Mouse (Mus musculus) kidney, adult 9 months (tissue): Measurements from ENCODE around the gene Phlpp2.

ENCODE experiments used
- DNase-seq: peaks from one replicate; pipeline ENCODE4 v3.0.0; 2022

Gene Phlpp2

DNA sequence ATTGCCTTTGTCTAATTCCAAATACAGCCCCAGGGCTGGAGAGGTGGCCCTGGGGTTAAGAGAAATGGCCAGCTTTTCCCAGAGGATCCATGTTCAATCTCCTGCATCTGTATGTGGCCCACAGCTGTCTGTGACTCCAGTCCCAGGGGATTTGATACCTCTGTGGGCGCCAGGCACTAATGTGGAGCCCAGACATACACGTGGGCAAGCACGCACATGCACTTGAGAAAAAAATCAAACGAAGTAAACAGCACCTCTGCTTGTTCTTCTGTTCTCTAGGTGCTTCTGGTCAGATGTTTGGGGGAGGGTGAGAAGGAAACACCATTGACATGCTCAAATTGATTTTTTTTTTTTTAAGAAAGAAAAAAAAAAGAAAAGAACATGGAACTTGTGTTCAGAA is 95.8 kb downstream of the Phlpp2 start:
- no peak for DNase-seq

DNA sequence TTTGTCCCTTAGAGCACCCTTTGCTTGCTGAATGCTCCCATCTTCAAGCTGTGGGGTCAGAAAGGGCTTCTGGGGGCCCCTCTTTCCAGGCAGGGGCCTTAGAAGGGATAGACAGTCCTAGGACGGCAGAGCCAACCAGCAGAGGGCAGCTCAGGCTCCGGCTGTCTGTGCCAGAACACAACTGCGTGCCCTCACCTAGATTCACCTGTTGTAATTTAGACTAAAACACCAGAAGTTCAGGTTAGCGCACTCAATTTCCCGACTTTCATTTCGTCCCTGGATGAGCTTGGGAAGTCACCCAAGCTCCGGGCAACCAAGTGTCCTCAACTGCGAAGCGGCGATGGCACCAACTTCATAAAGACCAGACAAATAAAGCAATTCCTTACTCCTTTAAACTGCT is 100.5 kb downstream of the Phlpp2 start:
- DNase-seq = no peak

DNA sequence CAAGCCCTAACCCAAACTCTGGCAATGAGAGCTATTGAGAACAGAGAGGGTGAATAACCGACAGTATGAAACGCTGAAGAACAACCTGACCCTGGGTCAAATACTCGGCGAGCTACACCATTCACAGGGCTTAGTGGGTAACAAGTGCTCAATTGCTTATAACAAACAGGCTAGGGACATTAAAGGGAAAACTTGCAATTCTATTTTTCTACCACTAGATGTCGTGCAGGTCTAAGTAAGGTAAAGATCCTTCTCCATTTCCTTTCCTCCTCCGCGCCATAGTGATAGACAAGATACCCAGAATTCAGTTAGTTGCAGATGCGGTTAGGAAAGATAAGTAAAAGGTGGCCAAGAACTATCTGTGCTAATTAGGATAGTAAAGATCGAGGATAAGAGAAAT is 102.0 kb downstream of the Phlpp2 start:
- DNase-seq = peak; percentile 37

DNA sequence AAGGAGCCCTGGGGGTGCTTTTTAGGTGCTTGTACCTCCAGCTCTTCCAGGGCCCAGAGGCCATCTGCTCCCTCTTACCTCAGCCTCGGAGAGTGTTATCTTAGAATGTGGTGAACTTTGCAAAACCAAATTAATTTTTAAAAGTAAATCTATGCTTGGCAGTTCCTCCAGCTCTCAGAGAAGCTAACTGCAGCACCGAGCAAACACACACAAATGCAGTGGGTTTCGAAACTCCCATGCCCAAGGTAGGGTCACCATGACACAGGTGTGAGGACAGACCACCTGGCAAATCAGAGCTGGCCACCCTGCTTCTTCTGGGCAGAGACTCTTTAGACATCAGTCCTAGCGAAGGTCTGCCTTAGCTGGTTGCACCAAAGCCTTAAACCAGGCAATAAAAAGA is 104.6 kb downstream of the Phlpp2 start:
- DNase-seq = no peak

DNA sequence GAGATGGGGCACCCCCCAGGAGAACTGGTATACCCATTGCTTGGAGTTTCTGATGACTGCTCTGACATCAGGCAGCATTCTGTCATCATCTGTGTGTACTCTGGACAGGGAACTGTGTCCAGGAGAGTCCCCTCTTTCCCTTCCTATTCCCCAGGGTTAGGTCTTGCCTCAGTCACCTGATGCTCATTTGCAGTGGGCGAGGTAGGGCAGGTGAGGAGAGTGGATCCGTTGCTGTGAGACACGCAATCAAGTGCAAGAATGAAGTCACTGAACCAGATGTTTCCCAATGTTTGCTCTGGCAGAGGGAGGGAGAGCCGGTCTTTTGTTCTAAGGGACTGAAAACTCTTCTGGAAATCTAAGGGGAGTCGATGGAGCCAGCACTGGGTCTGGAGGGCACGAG is 111.0 kb downstream of the Phlpp2 start:
- DNase-seq = no peak

DNA sequence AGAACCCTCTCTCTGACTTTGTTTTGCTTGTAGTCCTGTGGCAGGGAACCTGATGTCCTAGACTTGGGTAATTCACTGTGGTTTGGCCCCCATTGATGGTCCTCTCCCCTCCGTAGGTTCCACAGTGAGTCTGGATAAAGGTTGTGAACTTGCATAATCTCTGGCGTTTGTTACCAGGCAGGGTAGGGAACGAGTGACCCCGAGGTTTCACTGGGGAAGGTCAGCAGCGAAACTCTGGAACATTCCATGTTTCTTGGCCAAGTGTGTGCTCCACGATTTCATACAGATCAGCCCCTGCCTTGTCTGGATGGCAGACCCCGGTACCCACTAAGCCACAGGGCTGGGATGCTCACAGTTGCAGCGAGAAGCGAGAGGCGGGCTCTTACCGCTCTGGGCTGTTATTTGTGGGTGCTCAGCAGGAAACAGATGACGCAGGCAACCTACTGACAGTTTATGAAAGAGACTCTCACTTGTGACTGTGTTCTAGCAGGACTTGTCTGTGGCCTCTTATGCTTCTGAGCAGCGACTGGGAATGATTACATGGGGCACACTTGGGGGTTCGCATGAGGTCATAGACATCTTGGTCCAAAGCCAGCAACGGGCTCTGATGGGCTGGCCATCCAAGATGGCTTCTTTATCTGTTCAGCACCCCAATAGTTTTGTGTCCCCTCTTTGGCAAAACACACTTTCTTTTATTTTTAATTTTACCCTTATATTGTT is 114.2 kb downstream of the Phlpp2 start:
- DNase-seq = no peak

DNA sequence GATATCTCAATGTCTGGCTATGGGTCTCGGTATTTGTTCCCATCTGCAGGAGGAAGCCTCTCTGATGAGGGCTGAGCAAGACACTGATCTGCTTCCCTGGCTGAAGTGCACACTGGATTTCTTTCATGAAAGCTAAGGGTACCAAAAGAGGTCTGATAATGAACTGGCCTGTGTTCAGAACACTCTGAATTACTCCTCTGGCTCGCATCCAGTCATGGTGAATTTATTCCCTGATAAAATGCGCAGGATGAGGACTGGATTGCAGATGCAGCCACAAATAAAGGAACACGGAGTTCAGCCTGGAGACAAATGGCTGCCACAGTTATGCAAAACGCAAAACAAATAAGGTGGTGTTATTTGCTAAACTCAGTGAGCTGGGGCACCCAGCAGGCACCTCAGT is 115.6 kb downstream of the Phlpp2 start:
- DNase-seq = no peak

DNA sequence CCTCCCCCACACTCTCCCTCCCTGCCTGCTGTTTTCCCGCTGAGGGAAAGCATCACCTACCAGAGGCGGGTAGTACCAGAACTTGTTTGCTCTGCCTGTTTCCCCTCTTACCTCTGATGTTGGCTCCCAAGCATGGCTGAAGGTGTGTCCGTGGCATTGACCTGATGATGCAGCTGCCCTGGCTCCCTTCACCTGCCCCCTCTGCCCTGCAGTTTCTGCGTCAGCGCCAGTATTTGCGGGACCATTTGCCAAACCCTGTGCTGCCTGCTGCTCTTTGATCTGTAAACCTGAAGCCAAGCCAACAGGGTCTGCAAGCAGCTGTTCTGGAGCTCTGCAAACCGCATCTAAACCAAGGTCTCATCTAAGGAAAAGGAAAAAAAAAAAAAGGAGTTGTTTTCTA is 118.0 kb downstream of the Phlpp2 start:
- DNase-seq = no peak

DNA sequence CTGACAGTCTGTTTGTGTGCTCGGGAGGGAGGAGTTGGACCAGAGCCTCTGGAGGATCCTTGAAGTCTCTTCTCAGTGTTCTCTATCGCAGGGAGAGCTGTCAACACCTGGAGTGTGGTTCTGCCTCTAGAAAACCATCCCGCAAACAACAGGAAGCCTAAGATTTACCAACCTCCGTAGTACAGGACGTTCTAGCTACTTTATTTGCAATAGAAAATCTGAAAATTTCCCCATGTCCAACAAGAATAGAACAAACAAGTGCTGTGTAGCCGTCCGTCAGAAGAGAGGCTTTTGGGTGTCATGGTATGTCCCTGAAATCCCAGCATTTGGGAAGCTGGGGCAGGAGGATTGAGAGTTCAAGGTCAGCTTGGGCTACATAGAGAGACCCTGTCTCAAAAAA is 119.4 kb downstream of the Phlpp2 start:
- DNase-seq = no peak

DNA sequence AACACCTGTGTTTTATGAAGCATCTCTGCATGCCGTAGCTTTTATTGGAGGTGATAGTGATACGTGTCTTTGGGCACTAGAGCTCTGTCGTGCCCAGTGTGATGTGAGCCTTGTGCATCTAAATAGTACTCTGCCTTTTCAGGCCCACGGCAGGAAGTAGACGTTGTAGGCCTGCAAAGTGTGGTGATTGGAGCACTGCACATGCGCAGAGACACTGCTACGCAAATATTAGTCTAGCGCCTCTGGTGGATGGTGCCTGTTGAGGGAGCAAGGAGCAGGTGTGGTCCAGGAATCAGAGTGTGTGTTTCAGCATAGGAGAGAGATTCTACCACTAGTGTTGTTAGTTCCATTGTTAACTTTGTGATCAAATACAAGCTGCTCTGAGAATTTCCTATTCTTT is 120.8 kb downstream of the Phlpp2 start:
- DNase-seq = no peak

DNA sequence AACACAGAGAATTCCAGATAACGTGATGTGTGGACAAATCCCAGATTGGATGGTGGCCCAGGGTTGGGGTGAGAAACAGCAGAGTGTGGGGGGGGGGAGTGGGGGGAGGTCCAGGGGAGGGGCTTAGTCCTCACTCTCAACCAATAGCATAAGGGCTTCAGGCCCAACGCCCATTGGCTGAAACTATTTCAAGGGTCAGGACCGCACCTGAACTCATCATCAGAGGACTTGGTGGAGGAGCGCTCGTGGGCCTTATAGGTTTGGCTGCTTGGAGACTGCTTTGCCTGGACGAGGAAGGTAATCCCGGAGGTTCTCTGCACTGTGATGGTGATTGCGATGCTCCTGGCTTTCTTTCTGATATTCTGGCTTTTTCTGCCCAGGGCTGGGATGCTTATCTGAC is 121.9 kb downstream of the Phlpp2 start, which contains the start of gene Tat:
Tat (plus strand) TSS at position 214 of the 400 bp plus-strand sequence.
- DNase-seq = no peak

DNA sequence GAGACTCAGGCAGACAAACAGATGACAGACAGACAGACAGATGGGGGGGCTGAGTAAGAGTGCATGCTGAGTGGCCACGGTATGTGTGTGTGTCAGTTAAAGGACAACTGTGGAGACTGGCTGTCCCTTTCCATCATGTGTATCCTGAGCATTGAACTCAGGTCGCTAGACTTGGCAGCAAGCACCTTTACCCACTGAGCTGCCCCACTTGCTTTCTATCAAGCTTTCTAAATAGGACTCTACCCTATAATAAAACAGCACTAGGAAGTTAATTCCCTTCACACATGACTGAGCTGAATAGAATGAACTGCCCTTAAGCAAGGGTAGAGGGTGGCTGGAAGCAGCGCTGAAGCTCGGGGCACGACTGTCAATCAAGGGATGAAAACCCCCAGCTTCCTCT is 123.8 kb downstream of the Phlpp2 start:
- no peak for DNase-seq

DNA sequence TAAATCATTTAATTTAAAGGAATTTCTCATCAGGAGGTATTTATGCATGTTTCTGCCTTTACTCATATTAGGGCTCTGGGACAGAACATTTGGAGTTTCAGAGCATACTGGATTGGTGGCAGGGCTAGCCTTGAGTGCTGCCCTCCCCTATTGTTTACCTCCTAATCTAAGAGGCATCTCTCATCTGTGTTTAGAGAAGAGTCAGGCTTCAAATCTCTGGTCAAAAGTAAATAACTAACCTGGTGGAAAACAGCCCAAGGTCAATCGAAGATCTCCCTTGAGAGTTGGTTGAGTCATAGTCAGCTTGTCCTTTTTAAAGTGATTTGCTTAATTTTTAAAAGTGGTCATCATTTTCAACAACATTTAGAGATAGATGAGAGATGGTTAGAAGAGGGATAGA is 124.6 kb downstream of the Phlpp2 start:
- no peak for DNase-seq
